Mouse (Mus musculus): ENCODE results near the gene Ngly1.

DNA sequence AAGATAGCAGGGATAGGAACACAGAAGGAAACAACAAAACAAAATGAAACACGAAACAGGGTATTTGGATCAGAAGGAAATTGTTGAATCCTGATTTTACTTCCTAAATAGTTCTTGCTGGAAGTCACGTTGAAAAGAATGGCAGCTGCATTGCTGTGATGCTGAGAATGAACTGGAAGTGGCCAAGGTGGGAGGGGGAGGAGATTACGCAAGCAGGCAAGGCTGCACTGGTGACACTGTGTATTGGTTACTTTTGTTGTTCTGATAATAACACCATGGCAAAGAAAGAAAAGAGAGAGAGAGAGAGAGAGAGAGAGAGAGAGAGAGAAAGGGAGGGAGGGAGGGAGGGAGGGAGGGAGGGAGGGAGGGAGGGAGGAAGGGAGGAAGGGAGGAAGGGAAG, 12.6 kb upstream of the Ngly1 start:
- no peak for TF ChIP-seq GATA1 (IDR thresholded peaks at IDR 0.05; ENCODE audit: low read length)
- no peak for TF ChIP-seq TAL1 (IDR thresholded peaks at IDR 0.05; ENCODE audit: low read length)
